Mouse (Mus musculus): ENCODE results near the gene Hspg2. TPM values are rescaled to one million over a fixed set of nuclear protein-coding genes. Genes with fewer than 3 reads are reported as not detected.

Gene Hspg2
- total RNA-seq, 2 experiments from 2014 or later, result 256 to 295 TPM

Small RNAs within 50 kb of the gene (microRNA-seq; reads per million reads assigned to microRNA genes)
- gene Mir7018, result 0.25 to 5.4 reads per million in 2 experiments

Other genes with a start within 250 kb of the Hspg2 start
- gene Wnt4, start 191.3 kb upstream of the Hspg2 start, total RNA-seq (2021), result 10 to 100 TPM; 15.9 to 17.2 TPM
- 100 to 1,000 TPM; 256 to 266 TPM for gene Cdc42, start 111.0 kb upstream of the Hspg2 start, total RNA-seq (2021)
- gene Cela3a, start 59.0 kb upstream of the Hspg2 start, total RNA-seq (2021), result not detected
- not detected for gene Cela3b, start 38.2 kb upstream of the Hspg2 start, total RNA-seq (2021)
- gene 1700013G24Rik, start 15.5 kb upstream of the Hspg2 start, total RNA-seq (2021), result not detected
- gene Ldlrad2, start 105.8 kb downstream of the Hspg2 start, total RNA-seq (2021), result not detected
- 10 to 100 TPM; 26.4 to 44.1 TPM for gene Usp48, start 125.0 kb downstream of the Hspg2 start, total RNA-seq (2021)
- 1 to 10 TPM; 5.3 to 5.6 TPM for gene Rap1gap, start 196.0 kb downstream of the Hspg2 start, total RNA-seq (2021)

All from gastrocnemius, postnatal 10 days (tissue).